ENCODE assay signal across 13 mouse cellular contexts in genomic region chr13:70778872-70779554, GRCm38 (mm10).
DNase-seq lines count a peak whose midpoint lies in the region.
"Had no signal": no experiment of that assay in that cellular context is flagged by ENCODE, and none has a peak within 500 bp of the region (broad histone marks: within the 10 kb centered on the region; RNA-seq: fewer than 3 reads in every experiment).

No protein-coding gene starts in this region.

- no peaks in the 10 kb centered on the region for H3K36me3 ChIP-seq in embryonic facial prominence, embryonic 10.5 days (replicated peaks)
- no peaks in the 10 kb centered on the region for H3K36me3 ChIP-seq in limb, embryonic 10.5 days
- H3K36me3 ChIP-seq: hindbrain, embryonic 15.5 days had no signal

- DNase-seq in heart, adult 11 months, result peak; percentile 16
- DNase-seq in heart, postnatal 14 days, result no peak
- DNase-seq in 3T3-L1 (ENCODE audit: low read depth, low spot score), result peak; percentile 98
- peak; percentile 72 for DNase-seq in embryonic facial prominence, embryonic 10.5 days (ENCODE audit: low spot score)
- DNase-seq in limb, embryonic 10.5 days (ENCODE audit: low spot score), result peak; percentile 38
- no peak for DNase-seq in layer of hippocampus, postnatal 36 days
- no peak for DNase-seq in urinary bladder, adult 18-20 months (ENCODE audit: low spot score in 2 of 2)
- DNase-seq in ovary, postnatal 14 days (ENCODE audit: low spot score), result no peak
- DNase-seq: adrenal gland, postnatal 36 days; B cell, adult 2 months; gastrocnemius, postnatal 25 days had no signal

- 0 out of 2 replicates have a peak overlapping the region, but pooled peaks have one; percentile 24 for H3K27ac ChIP-seq in embryonic facial prominence, embryonic 10.5 days (replicated peaks)
- no peak overlapping the region for H3K27ac ChIP-seq in limb, embryonic 10.5 days
- H3K27ac ChIP-seq: hindbrain, embryonic 15.5 days had no signal

- H3K4me1 ChIP-seq in embryonic facial prominence, embryonic 10.5 days, result peaks cover 26% of the 10 kb centered on the region
- peaks cover 21% of the 10 kb centered on the region for H3K4me1 ChIP-seq in limb, embryonic 10.5 days
- H3K4me1 ChIP-seq: hindbrain, embryonic 15.5 days; megakaryocyte, embryonic 14.5 days had no signal

- no peak overlapping the region for H3K4me3 ChIP-seq in embryonic facial prominence, embryonic 10.5 days
- H3K4me3 ChIP-seq in limb, embryonic 10.5 days, result no peak overlapping the region
- H3K4me3 ChIP-seq: hindbrain, embryonic 15.5 days; megakaryocyte, embryonic 14.5 days had no signal

- intact Hi-C loops in heart, postnatal 14 days (cut with DNase I), result no loop called here

- no peaks in the 10 kb centered on the region for H3K27me3 ChIP-seq in embryonic facial prominence, embryonic 10.5 days (replicated peaks; ENCODE audit: low read depth, poor library complexity, severe bottlenecking)
- no peaks in the 10 kb centered on the region for H3K27me3 ChIP-seq in limb, embryonic 10.5 days (ENCODE audit: low read depth, poor library complexity, severe bottlenecking)
- H3K27me3 ChIP-seq: hindbrain, embryonic 15.5 days; megakaryocyte, embryonic 14.5 days had no signal

- no peaks in the 10 kb centered on the region for H3K9me3 ChIP-seq in embryonic facial prominence, embryonic 10.5 days
- H3K9me3 ChIP-seq in limb, embryonic 10.5 days (replicated peaks), result no peaks in the 10 kb centered on the region
- H3K9me3 ChIP-seq: hindbrain, embryonic 15.5 days had no signal

- 42% methylated on average over 9 of the region's 9 CpGs for WGBS in embryonic facial prominence, embryonic 10.5 days
- WGBS in limb, embryonic 10.5 days, result 15% methylated on average over 9 of the region's 9 CpGs

Comparison
In these comparisons a context has a peak if more than half of its experiments do, and no peak if none do; other contexts are left out.
1. DNase-seq: peak in heart, adult 11 months (single experiment), 3T3-L1 (single experiment), embryonic facial prominence, embryonic 10.5 days (single experiment) and limb, embryonic 10.5 days (single experiment); none in heart, postnatal 14 days (0 of 2), layer of hippocampus, postnatal 36 days (0 of 2), urinary bladder, adult 18-20 months (0 of 2) and ovary, postnatal 14 days (single experiment).